Mouse (Mus musculus) stomach, embryonic 15.5 days (tissue): ENCODE measurements around the gene Ccdc144b. TPM values are rescaled to one million over a fixed set of nuclear protein-coding genes. Genes with fewer than 3 reads are reported as not detected.

Experiments used
- ATAC-seq: fragments of 200-750 bp; cut with Nextera tagmentation; 2 replicates; pipeline ENCODE4 v1.8.0; 2017; ENCODE audit warnings: low read depth, moderate number of reproducible peaks, moderate TSS enrichment; ENCODE audit not compliant: insufficient read depth, low FRiP score
- H3K27ac ChIP-seq: fragments of 300-500 bp; sonication (generic); 2 replicates; pipeline ENCODE4 v1.5.1; 2015; ENCODE audit warnings: mild to moderate bottlenecking, inconsistent platforms
- H3K27me3 ChIP-seq: fragments of 300-500 bp; sonication (generic); replicated peaks from 2 replicates; pipeline ENCODE4 v1.6.1; 2015; ENCODE audit warnings: inconsistent platforms
- H3K36me3 ChIP-seq: fragments of 300-500 bp; sonication (generic); 2 replicates; pipeline ENCODE4 v1.6.1; 2015; ENCODE audit warnings: inconsistent platforms
- H3K4me1 ChIP-seq: fragments of 300-500 bp; sonication (generic); 2 replicates; pipeline ENCODE4 v1.6.1; 2015; ENCODE audit warnings: inconsistent platforms
- H3K4me2 ChIP-seq: fragments of 300-500 bp; sonication (generic); 2 replicates; pipeline ENCODE4 v1.6.1; 2015; ENCODE audit warnings: mild to moderate bottlenecking, inconsistent platforms
- H3K4me3 ChIP-seq: fragments of 300-500 bp; sonication (generic); replicated peaks from 2 replicates; pipeline ENCODE4 v1.5.1; 2015; ENCODE audit warnings: inconsistent platforms
- H3K9ac ChIP-seq: fragments of 300-500 bp; sonication (generic); 2 replicates; pipeline ENCODE4 v1.6.1; 2015; ENCODE audit warnings: inconsistent platforms
- H3K9me3 ChIP-seq: fragments of 300-500 bp; sonication (generic); 2 replicates; pipeline ENCODE4 v1.6.1; 2016; ENCODE audit warnings: inconsistent platforms
- WGBS: fragments of 180-500 bp; shearing (Covaris S2); methylation state at CpG from one replicate; pipeline ENCODE4 v1.1.7; 2015; 5-methylcytosine and 5-hydroxymethylcytosine counted together
- polyA plus RNA-seq: library from polyadenylated mRNA; unstranded; fragments of >200 nt; fragmentation: Nextera tagmentation; extraction: Ambion mirVana; gene quantifications from 2 replicates; pipeline ENCODE4 v1.2.1, GENCODE M21; 2015

Gene Ccdc144b
- polyA plus RNA-seq = not detected in 2 replicates

- H3K36me3 ChIP-seq = no peaks in the 10 kb centered on the region
- 93% methylated on average over 6 of the region's 6 CpGs for WGBS
- H3K9me3 ChIP-seq = no peaks in the 10 kb centered on the region
- no peaks in the 10 kb centered on the region for H3K27me3 ChIP-seq
- no peak within 1 kb of the TSS for H3K4me2 ChIP-seq
- H3K4me1 ChIP-seq = no peaks in the 10 kb centered on the region
- no peak for ATAC-seq
- no peak within 1 kb of the TSS for H3K9ac ChIP-seq
- H3K4me3 ChIP-seq = no peak within 1 kb of the TSS
- no peak within 1 kb of the TSS for H3K27ac ChIP-seq
Observed at GRCm38 (mm10) chr3:36053447-36053846, at the start of gene Ccdc144b. Gene Ccdc144b, minus strand, starts transcription at chr3:36053547.

GRCm38 (mm10) chr3:36095371-36095770 lies 42.0 kb upstream of the Ccdc144b start:
- Histone ChIP-seq H3K9ac (no peak overlapping the region), H3K27me3 (no peaks in the 10 kb centered on the region), H3K4me2 (no peak overlapping the region), H3K4me1 (no peaks in the 10 kb centered on the region), H3K9me3 (no peaks in the 10 kb centered on the region), H3K4me3 (no peak overlapping the region), H3K27ac (no peak overlapping the region), H3K36me3 (0 out of 2 replicates have a peak, but pooled peaks cover 4% of the 10 kb centered on the region)
- ATAC-seq = no peak
- 89% methylated on average over 2 of the region's 2 CpGs for WGBS

- peaks cover 49% of the 10 kb centered on the region for H3K36me3 ChIP-seq
- H3K4me1 ChIP-seq = no peaks in the 10 kb centered on the region
- no peak overlapping the region for H3K4me3 ChIP-seq
- H3K27me3 ChIP-seq = no peaks in the 10 kb centered on the region
- no peak overlapping the region for H3K27ac ChIP-seq
- H3K9ac ChIP-seq = no peak overlapping the region
- no peak for ATAC-seq
- WGBS = 88% methylated on average over 9 of the region's 9 CpGs
- no peak overlapping the region for H3K4me2 ChIP-seq
- no peaks in the 10 kb centered on the region for H3K9me3 ChIP-seq
Observed at GRCm38 (mm10) chr3:36087591-36087990, 34.2 kb upstream of the Ccdc144b start.

GRCm38 (mm10) chr3:36085394-36085793 lies 32.0 kb upstream of the Ccdc144b start:
- Histone ChIP-seq H3K36me3 (peaks cover 51% of the 10 kb centered on the region), H3K9ac (no peak overlapping the region), H3K27me3 (no peaks in the 10 kb centered on the region), H3K9me3 (no peaks in the 10 kb centered on the region), H3K4me3 (no peak overlapping the region), H3K4me2 (no peak overlapping the region), H3K27ac (no peak overlapping the region), H3K4me1 (no peaks in the 10 kb centered on the region)
- ATAC-seq = no peak; the same call in 1 of the 2 replicates
- WGBS = 96% methylated on average over 5 of the region's 5 CpGs

- WGBS = 93% methylated on average over 7 of the region's 7 CpGs
- Histone ChIP-seq H3K27me3 (no peaks in the 10 kb centered on the region), H3K27ac (no peak overlapping the region), H3K4me1 (no peaks in the 10 kb centered on the region), H3K4me3 (no peak overlapping the region), H3K9ac (no peak overlapping the region), H3K9me3 (no peaks in the 10 kb centered on the region), H3K4me2 (no peak overlapping the region), H3K36me3 (peaks cover 42% of the 10 kb centered on the region)
- no peak for ATAC-seq
Observed at GRCm38 (mm10) chr3:36083381-36083780, 30.0 kb upstream of the Ccdc144b start.

- H3K27me3 ChIP-seq = no peaks in the 10 kb centered on the region
Observed at GRCm38 (mm10) chr3:36082843-36083242, 29.5 kb upstream of the Ccdc144b start.

GRCm38 (mm10) chr3:36080741-36081140 lies 27.4 kb upstream of the Ccdc144b start:
- no peak overlapping the region for H3K4me2 ChIP-seq
- ATAC-seq = no peak
- H3K9ac ChIP-seq = no peak overlapping the region
- no peak overlapping the region for H3K27ac ChIP-seq
- no peaks in the 10 kb centered on the region for H3K4me1 ChIP-seq
- H3K36me3 ChIP-seq = peaks cover 42% of the 10 kb centered on the region
- no peak overlapping the region for H3K4me3 ChIP-seq
- H3K27me3 ChIP-seq = no peaks in the 10 kb centered on the region
- H3K9me3 ChIP-seq = no peaks in the 10 kb centered on the region
- 94% methylated on average over 5 of the region's 5 CpGs for WGBS

More at GRCm38 (mm10) chr3:36082843-36083242, 29.5 kb upstream of the Ccdc144b start:
- Histone ChIP-seq H3K9ac (no peak overlapping the region), H3K9me3 (no peaks in the 10 kb centered on the region), H3K4me2 (no peak overlapping the region), H3K27ac (no peak overlapping the region), H3K36me3 (peaks cover 42% of the 10 kb centered on the region), H3K4me3 (no peak overlapping the region), H3K4me1 (no peaks in the 10 kb centered on the region)
- no peak for ATAC-seq
- 98% methylated on average over 4 of the region's 4 CpGs for WGBS

- Histone ChIP-seq H3K9ac (no peak overlapping the region), H3K27ac (no peak overlapping the region), H3K4me3 (no peak overlapping the region), H3K36me3 (peaks cover 42% of the 10 kb centered on the region), H3K9me3 (no peaks in the 10 kb centered on the region), H3K4me2 (no peak overlapping the region), H3K27me3 (no peaks in the 10 kb centered on the region), H3K4me1 (no peaks in the 10 kb centered on the region)
- 90% methylated on average over 5 of the region's 5 CpGs for WGBS
- no peak for ATAC-seq
Observed at GRCm38 (mm10) chr3:36079886-36080285, 26.5 kb upstream of the Ccdc144b start.

GRCm38 (mm10) chr3:36077386-36077785 lies 24.0 kb upstream of the Ccdc144b start:
- H3K4me2 ChIP-seq = no peak overlapping the region
- WGBS = 90% methylated on average over 3 of the region's 3 CpGs
- H3K4me1 ChIP-seq = no peaks in the 10 kb centered on the region
- H3K27ac ChIP-seq = no peak overlapping the region
- no peaks in the 10 kb centered on the region for H3K9me3 ChIP-seq
- no peaks in the 10 kb centered on the region for H3K27me3 ChIP-seq
- no peak for ATAC-seq
- peaks cover 43% of the 10 kb centered on the region for H3K36me3 ChIP-seq
- H3K4me3 ChIP-seq = no peak overlapping the region
- no peak overlapping the region for H3K9ac ChIP-seq

GRCm38 (mm10) chr3:36075466-36075865 lies 22.1 kb upstream of the Ccdc144b start:
- Histone ChIP-seq H3K4me3 (no peak overlapping the region), H3K36me3 (peaks cover 45% of the 10 kb centered on the region), H3K9me3 (no peaks in the 10 kb centered on the region), H3K27ac (no peak overlapping the region), H3K9ac (no peak overlapping the region), H3K27me3 (no peaks in the 10 kb centered on the region), H3K4me1 (no peaks in the 10 kb centered on the region), H3K4me2 (no peak overlapping the region)
- 80% methylated on average over 6 of the region's 6 CpGs for WGBS
- no peak for ATAC-seq

GRCm38 (mm10) chr3:36074231-36074630 lies 20.9 kb upstream of the Ccdc144b start:
- H3K27me3 ChIP-seq = no peaks in the 10 kb centered on the region
- no peak overlapping the region for H3K4me2 ChIP-seq
- no peak overlapping the region for H3K9ac ChIP-seq
- no peak overlapping the region for H3K4me3 ChIP-seq
- H3K9me3 ChIP-seq = no peaks in the 10 kb centered on the region
- H3K4me1 ChIP-seq = no peaks in the 10 kb centered on the region
- no peak for ATAC-seq
- WGBS = 94% methylated on average over 6 of the region's 6 CpGs
- H3K36me3 ChIP-seq = peaks cover 39% of the 10 kb centered on the region
- no peak overlapping the region for H3K27ac ChIP-seq

- Histone ChIP-seq H3K27me3 (no peaks in the 10 kb centered on the region), H3K4me3 (no peak overlapping the region), H3K4me1 (peaks cover 10% of the 10 kb centered on the region), H3K4me2 (no peak overlapping the region), H3K36me3 (peaks cover 27% of the 10 kb centered on the region), H3K27ac (no peak overlapping the region), H3K9me3 (no peaks in the 10 kb centered on the region), H3K9ac (no peak overlapping the region)
- ATAC-seq = no peak
- WGBS = 93% methylated on average over 5 of the region's 5 CpGs
Observed at GRCm38 (mm10) chr3:36071047-36071446, 17.7 kb upstream of the Ccdc144b start.

- Histone ChIP-seq H3K4me2 (no peak overlapping the region), H3K27me3 (no peaks in the 10 kb centered on the region), H3K4me1 (peaks cover 10% of the 10 kb centered on the region), H3K27ac (no peak overlapping the region), H3K9me3 (no peaks in the 10 kb centered on the region), H3K4me3 (no peak overlapping the region), H3K9ac (no peak overlapping the region), H3K36me3 (peaks cover 24% of the 10 kb centered on the region; the same call in 1 of the 2 replicates)
- no peak for ATAC-seq
- WGBS = 92% methylated on average over 4 of the region's 4 CpGs
Observed at GRCm38 (mm10) chr3:36070436-36070835, 17.1 kb upstream of the Ccdc144b start.
